ENCODE assay signal across 9 mouse cellular contexts in the genomic region with DNA sequence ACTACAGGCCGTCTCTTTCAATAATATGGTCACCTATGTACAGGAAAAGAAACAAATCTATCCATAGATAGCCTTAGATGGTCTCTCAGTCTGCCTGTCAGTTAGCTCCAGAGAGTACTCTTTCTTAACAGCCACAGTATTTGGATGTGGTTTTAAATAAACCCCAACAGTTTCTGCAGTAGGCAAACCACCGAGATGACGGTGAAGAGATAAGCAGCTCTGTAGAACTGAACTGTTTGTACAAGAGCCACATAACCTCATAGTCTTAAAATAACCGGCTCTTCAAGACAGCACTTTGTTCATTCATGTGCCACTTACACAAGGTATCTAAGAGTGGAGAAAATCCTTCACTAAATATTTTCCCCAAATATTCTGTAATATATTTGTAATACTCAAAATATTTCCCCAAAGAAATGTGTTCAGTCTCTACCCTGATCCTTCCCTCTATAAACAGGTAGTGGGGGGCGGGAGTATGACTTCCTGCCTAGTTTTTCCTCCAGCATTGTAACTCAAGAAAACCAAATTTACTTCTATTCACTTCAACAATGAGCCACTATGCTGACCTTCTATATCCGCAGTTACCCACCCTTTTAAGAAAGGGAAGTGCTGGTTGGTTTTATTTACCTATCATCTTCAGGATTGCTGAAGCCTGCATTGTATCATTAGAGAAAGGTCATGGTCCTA. TPM values are rescaled to one million over a fixed set of nuclear protein-coding genes. Genes with fewer than 3 reads are reported as not detected.
DNase-seq lines count a peak whose midpoint lies in the region; ATAC-seq and TF ChIP-seq lines count a peak whose summit lies in the region.
"Had no signal": no experiment of that assay in that cellular context is flagged by ENCODE, and none has a peak within 500 bp of the region (broad histone marks: within the 10 kb centered on the region; RNA-seq: fewer than 3 reads in every experiment).

No protein-coding gene starts in this region.

- no peak for TF ChIP-seq CTCF in cerebellum, adult 2 months (IDR thresholded peaks at IDR 0.05; ENCODE audit: borderline replicate concordance, insufficient read depth, low read depth, low read length)

- H3K4me3 ChIP-seq in heart, embryonic 16.5 days (ENCODE audit: low read length): no peak overlapping the region
- H3K4me3 ChIP-seq in cerebellum, adult 2 months (replicated peaks; ENCODE audit: insufficient read depth, low read depth, low read length): no peak overlapping the region
- H3K4me3 ChIP-seq: forebrain, embryonic 13.5 days had no signal

- ATAC-seq in heart, embryonic 16.5 days (replicated peaks; ENCODE audit: extremely low read depth, insufficient read depth, low FRiP score): peak; percentile 82
- ATAC-seq in monocyte, adult 5-6 weeks (replicated peaks; ENCODE audit: insufficient number of reproducible peaks, low FRiP score, low TSS enrichment, poor library complexity, severe bottlenecking): peak; percentile 57; the same call in 1 of the 2 replicates
- ATAC-seq: forebrain, embryonic 13.5 days had no signal

- H3K36me3 ChIP-seq in heart, embryonic 16.5 days (ENCODE audit: control insufficient read depth, insufficient read depth): peaks cover 10% of the 10 kb centered on the region

- peaks cover 9% of the 10 kb centered on the region for H3K9me3 ChIP-seq in heart, embryonic 16.5 days (replicated peaks; ENCODE audit: control insufficient read depth, low read length)

- WGBS in heart, embryonic 16.5 days: 34% methylated on average over 6 of the region's 6 CpGs
- 89% methylated on average over 6 of the region's 6 CpGs for WGBS in cerebellum, adult 2 months

- no peaks in the 10 kb centered on the region for H3K27me3 ChIP-seq in heart, embryonic 16.5 days (ENCODE audit: control insufficient read depth, insufficient read depth, low read length)
- no peaks in the 10 kb centered on the region for H3K27me3 ChIP-seq in cerebellum, adult 2 months (ENCODE audit: control insufficient read depth, insufficient read depth, low read length)
- H3K27me3 ChIP-seq: forebrain, embryonic 13.5 days had no signal

- peak; percentile 19 for DNase-seq in 3134 (ENCODE audit: extremely low read depth, insufficient read length, low spot score)
- peak; percentile 17 for DNase-seq in 3T3-L1 (ENCODE audit: low read depth, low spot score)
- DNase-seq in yolk sac, embryonic 10.5 days (ENCODE audit: low spot score): no peak
- no peak for DNase-seq in cerebellum, adult 2 months
- DNase-seq in adrenal gland, postnatal 25 days: no peak
- DNase-seq: adrenal gland, adult 8-10 months had no signal

- no peak overlapping the region for H3K4me2 ChIP-seq in heart, embryonic 16.5 days (ENCODE audit: low read depth, low read length)
- H3K4me2 ChIP-seq: forebrain, embryonic 13.5 days had no signal

- H3K4me1 ChIP-seq in heart, embryonic 16.5 days (ENCODE audit: control insufficient read depth, insufficient read depth, low read length): peaks cover 11% of the 10 kb centered on the region
- no peaks in the 10 kb centered on the region for H3K4me1 ChIP-seq in cerebellum, adult 2 months (ENCODE audit: control insufficient read depth, insufficient read depth, low read length)
- H3K4me1 ChIP-seq: forebrain, embryonic 13.5 days had no signal

- no peak for TF ChIP-seq POLR2A in cerebellum, adult 2 months (IDR thresholded peaks at IDR 0.05; ENCODE audit: borderline replicate concordance, insufficient read depth, low read length)

- peak overlapping the region; percentile 67 for H3K27ac ChIP-seq in heart, embryonic 16.5 days (ENCODE audit: low read length)
- H3K27ac ChIP-seq in cerebellum, adult 2 months (ENCODE audit: insufficient read depth, low read length): no peak overlapping the region
- H3K27ac ChIP-seq: forebrain, embryonic 13.5 days had no signal

- H3K9ac ChIP-seq in heart, embryonic 16.5 days (ENCODE audit: low read length): no peak overlapping the region
- H3K9ac ChIP-seq: forebrain, embryonic 13.5 days had no signal

RNA-seq across cellular contexts. Expression of a gene that starts 12.3 kb away (rescaled TPM):
- 15.7 and 17.5 TPM in 2 replicates for polyA plus RNA-seq in heart, embryonic 16.5 days (2015; fragmentation: Nextera tagmentation; extraction: Ambion mirVana)
- 31.8 to 48.6 TPM (median 44.0 TPM) in 3 replicates for total RNA-seq in monocyte, adult 5-6 weeks (2017)
- 17.0 and 18.3 TPM in 2 replicates for polyA plus RNA-seq in cerebellum, adult 2 months (2012; rRNA removed)
- total RNA-seq in adrenal gland, postnatal 25 days (2021): 29.5 and 36.7 TPM in 2 replicates

Comparison
In these comparisons a context has a peak if more than half of its experiments do, and no peak if none do; other contexts are left out.
1. DNase-seq: peak in 3134 (single experiment) and 3T3-L1 (single experiment); none in yolk sac, embryonic 10.5 days (single experiment), cerebellum, adult 2 months (0 of 2) and adrenal gland, postnatal 25 days (single experiment).